Mouse (Mus musculus) monocyte, adult 59 days (primary cell): ENCODE data around the gene Irak4. TPM values are rescaled to one million over a fixed set of nuclear protein-coding genes. Genes with fewer than 3 reads are reported as not detected.

Source experiments
- total RNA-seq, 2 experiments: library from RNA; stranded (reverse); gene quantifications; one replicate each; pipeline ENCODE4 v1.2.4; 2023

Irak4 gene
- total RNA-seq = 10 to 100 TPM; 66.3 to 67.6 TPM

GRCm38 (mm10) chr15:94543409-94544051 lies at the start of gene Irak4, which contains the start of gene Pus7l:
Gene Irak4, plus strand, starts transcription at chr15:94543643.
Gene Pus7l, minus strand, starts transcription at chr15:94543547.

DNA sequence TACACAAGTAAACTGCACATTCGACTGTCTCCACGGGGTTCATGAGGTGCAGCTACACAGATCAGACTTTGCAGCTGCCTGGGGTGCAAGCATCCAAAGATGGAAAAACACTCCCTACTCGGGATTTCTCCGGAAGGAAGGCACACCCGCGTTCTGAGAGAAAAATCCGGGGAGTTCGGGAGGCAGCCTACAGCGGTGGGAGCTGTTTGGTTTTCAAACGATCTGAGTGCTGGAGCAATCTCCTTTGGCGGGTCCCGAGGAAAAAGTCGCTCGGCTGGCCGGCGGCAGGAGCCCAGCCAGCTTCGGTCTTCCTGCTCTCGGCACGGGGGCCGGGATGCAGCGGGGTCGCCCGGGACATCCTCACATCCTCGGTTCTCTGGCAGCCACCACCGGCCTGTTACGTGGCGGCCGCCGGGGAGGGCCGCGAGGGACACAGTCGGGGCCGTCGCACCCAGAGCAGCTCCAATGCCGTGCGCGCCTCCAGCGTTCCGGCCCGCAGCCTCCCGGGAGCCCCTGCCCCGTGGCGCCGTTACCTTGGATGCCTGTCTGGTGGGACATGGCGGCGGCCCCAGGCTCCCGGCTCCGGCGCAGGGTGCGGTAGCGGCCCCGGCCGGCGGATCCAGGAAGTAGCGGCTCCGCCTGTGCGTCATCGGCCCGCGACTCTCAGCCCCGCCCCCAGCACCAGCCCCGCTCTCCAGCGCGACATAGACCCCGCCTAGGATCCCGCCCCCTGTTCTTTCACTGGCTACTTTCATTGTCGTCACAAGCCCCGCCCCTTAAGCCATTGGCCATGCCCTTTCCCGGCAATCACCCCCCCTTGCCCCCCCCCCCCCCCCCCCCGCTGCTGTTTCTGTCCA lies 46.0 kb downstream of the Irak4 start, which contains the start of gene Twf1:
Twf1 (minus strand) TSS at position 671 of the 857 bp plus-strand sequence.

DNA sequence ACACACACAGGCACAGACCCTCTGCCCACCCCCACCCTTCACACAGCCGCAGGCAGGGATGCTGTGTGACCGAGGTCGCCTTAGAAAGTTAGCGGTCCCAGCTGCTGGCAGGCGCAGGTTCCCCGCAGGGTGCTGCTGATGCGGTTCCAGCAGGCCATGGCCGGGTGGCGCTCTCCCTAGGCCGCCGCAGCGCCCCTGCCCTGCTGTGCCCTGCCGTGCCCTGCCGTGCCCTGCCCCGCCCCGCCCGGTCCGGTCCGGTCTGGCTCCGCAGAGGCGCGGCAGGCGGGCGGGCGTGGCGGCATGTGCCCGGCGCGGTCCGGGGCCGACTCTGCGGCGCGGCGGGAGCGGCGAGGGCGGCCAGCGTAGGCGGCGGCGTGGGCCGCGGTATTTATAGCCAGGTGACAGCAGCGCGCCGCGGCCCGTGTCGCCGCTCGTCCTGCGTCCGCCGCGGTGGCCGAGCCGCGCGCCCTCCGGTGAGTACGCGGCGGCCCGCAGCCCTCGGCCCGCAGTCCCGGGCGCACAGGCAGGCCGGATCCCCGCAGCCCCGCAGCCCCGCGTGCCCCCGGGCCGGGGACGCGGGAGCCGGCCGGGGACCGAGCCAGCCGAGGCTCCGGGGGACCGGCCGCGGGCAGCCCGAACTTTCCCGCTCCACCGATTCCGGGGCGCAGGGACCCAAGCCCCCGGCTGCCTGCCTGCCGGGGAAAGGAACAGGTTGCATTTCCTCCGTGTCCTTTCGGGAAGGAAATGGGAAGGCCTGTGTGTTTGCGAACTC lies 85.6 kb downstream of the Irak4 start, which contains the start of gene Tmem117:
Tmem117 (plus strand) TSS at position 403 of the 772 bp plus-strand sequence.

Other genes starting within 250 kb of the Irak4 start
- not detected for gene Adamts20, start 78.2 kb upstream of the Irak4 start, total RNA-seq
- 1 to 10 TPM; 5.7 to 7.0 TPM for gene Pus7l, start 96 bp upstream of the Irak4 start, total RNA-seq
- gene Twf1, start 46.2 kb downstream of the Irak4 start, total RNA-seq = 10 to 100 TPM; 49.4 to 56.4 TPM
- gene Tmem117, start 85.6 kb downstream of the Irak4 start, total RNA-seq = under 1 TPM; 0.49 to 0.71 TPM